Comparison of ENCODE assay signal across 14 mouse cellular contexts in genomic region chr2:145368701-145369100, GRCm38 (mm10).
"Had no signal": no experiment of that assay in that cellular context is flagged by ENCODE, and none has a peak within 500 bp of the region (broad histone marks: within the 10 kb centered on the region; RNA-seq: fewer than 3 reads in every experiment).

No protein-coding gene starts in this region.

- H3K9me3 ChIP-seq: limb, embryonic 10.5 days; liver, embryonic 12.5 days; midbrain, embryonic 10.5 days; neural tube, embryonic 15.5 days had no signal

- H3K4me2 ChIP-seq: liver, embryonic 12.5 days; lung, embryonic 14.5 days; neural tube, embryonic 15.5 days had no signal

- ATAC-seq: liver, embryonic 12.5 days had no signal

- H3K27me3 ChIP-seq: liver, embryonic 12.5 days; neural tube, embryonic 15.5 days had no signal

- H3K36me3 ChIP-seq: limb, embryonic 10.5 days; liver, embryonic 12.5 days; midbrain, embryonic 10.5 days; neural tube, embryonic 15.5 days had no signal

- H3K27ac ChIP-seq: limb, embryonic 10.5 days; liver, embryonic 12.5 days; midbrain, embryonic 10.5 days; neural tube, embryonic 15.5 days had no signal

- H3K4me1 ChIP-seq: limb, embryonic 10.5 days; liver, embryonic 12.5 days; midbrain, embryonic 10.5 days; neural tube, embryonic 15.5 days had no signal

- H3K9ac ChIP-seq: liver, embryonic 12.5 days; lung, embryonic 14.5 days; neural tube, embryonic 15.5 days had no signal

- H3K4me3 ChIP-seq: limb, embryonic 10.5 days; liver, embryonic 12.5 days; midbrain, embryonic 10.5 days; myocyte; neural tube, embryonic 15.5 days had no signal

- DNase-seq: kidney, postnatal 25 days; lung, embryonic 14.5 days; lung, postnatal 10 days; lung, postnatal 4 days; midbrain, embryonic 14.5 days; right cerebral cortex, postnatal 4 days; spleen, adult 18-20 months; thymus, adult 18-20 months; thymus, postnatal 14 days had no signal
